ENCODE assay signal across 8 mouse cellular contexts in the genomic region with DNA sequence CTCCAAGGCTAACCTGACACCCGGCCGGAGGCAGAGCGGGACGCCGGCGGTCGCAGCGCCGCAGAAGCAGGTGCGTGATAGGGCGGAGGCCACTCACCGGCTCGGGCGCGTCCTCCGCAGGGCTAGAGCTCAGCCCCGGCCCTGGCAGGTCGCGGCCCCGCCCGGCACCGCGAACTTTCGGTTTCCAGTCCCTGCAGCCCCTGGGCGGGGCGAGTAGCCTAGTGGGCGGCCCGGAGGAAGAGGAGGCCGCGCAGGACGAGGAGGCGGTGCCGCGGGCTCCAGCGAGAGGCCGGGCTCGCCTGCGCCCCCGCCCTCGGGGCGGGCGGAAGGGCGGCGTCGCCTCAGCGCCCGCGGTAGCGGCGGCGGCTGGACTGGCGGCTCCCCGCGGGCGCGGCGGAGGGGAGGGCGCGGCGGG. TPM values are rescaled to one million over a fixed set of nuclear protein-coding genes. Genes with fewer than 3 reads are reported as not detected.
DNase-seq lines count a peak whose midpoint lies in the region; ATAC-seq and TF ChIP-seq lines count a peak whose summit lies in the region.

No protein-coding gene starts in this region.

- H3K27me3 ChIP-seq in ES-Bruce4 (ENCODE audit: control insufficient read depth, insufficient read depth, low read length, poor library complexity, severe bottlenecking), result no peaks in the 10 kb centered on the region
- H3K27me3 ChIP-seq in forebrain, embryonic 15.5 days, result no peaks in the 10 kb centered on the region
- H3K27me3 ChIP-seq in lung, postnatal 0 days (replicated peaks; ENCODE audit: insufficient read depth, low read length), result no peaks in the 10 kb centered on the region

- 0% methylated on average over 39 of the region's 60 CpGs for WGBS in forebrain, embryonic 15.5 days
- 0% methylated on average over 5 of the region's 60 CpGs for WGBS in lung, postnatal 0 days

- no peaks in the 10 kb centered on the region for H3K9me3 ChIP-seq in ES-Bruce4 (replicated peaks; ENCODE audit: control insufficient read depth, insufficient read depth, low read length, poor library complexity, severe bottlenecking)
- H3K9me3 ChIP-seq in forebrain, embryonic 15.5 days, result no peaks in the 10 kb centered on the region
- no peaks in the 10 kb centered on the region for H3K9me3 ChIP-seq in lung, postnatal 0 days (ENCODE audit: low read length)

- H3K4me2 ChIP-seq in forebrain, embryonic 15.5 days (replicated peaks), result peak overlapping the region; percentile 72
- H3K4me2 ChIP-seq in lung, postnatal 0 days (replicated peaks; ENCODE audit: low read depth, low read length), result peak overlapping the region; percentile 84

- peaks cover 7% of the 10 kb centered on the region for H3K4me1 ChIP-seq in ES-Bruce4 (ENCODE audit: control insufficient read depth, insufficient read depth, low read length)
- peaks cover 31% of the 10 kb centered on the region for H3K4me1 ChIP-seq in forebrain, embryonic 15.5 days
- H3K4me1 ChIP-seq in lung, postnatal 0 days (ENCODE audit: insufficient read depth, low read depth, low read length), result peaks cover 18% of the 10 kb centered on the region

- peaks cover 34% of the 10 kb centered on the region for H3K36me3 ChIP-seq in ES-Bruce4 (ENCODE audit: control insufficient read depth, insufficient read depth, low read length, poor library complexity, severe bottlenecking)
- H3K36me3 ChIP-seq in forebrain, embryonic 15.5 days, result peaks cover 38% of the 10 kb centered on the region
- peaks cover 14% of the 10 kb centered on the region for H3K36me3 ChIP-seq in lung, postnatal 0 days (ENCODE audit: insufficient read depth, low read length)

- peak; percentile 95 for DNase-seq in heart, postnatal 25 days (ENCODE audit: low spot score)
- peak; percentile 80 to 88 for DNase-seq in layer of hippocampus, adult 2 months (ENCODE audit: low spot score in 2 of 2)
- peak; percentile 99 for DNase-seq in lung, postnatal 0 days (ENCODE audit: low spot score)
- peak; percentile 76 for DNase-seq in ovary, postnatal 10 days (ENCODE audit: low spot score)
- peak; percentile 95 for DNase-seq in thymus, postnatal 0 days (ENCODE audit: low spot score)

- intact Hi-C loops in heart, postnatal 25 days (cut with DNase I), result loop anchor here (5.0 kb wide), 1 partner anchor 360 kb away; a partner anchor contains a TSS

- peak; percentile 81 for ATAC-seq in cerebellum, adult (ENCODE audit: insufficient number of reproducible peaks, low FRiP score, low TSS enrichment)
- ATAC-seq in forebrain, embryonic 15.5 days (replicated peaks), result peak; percentile 87
- peak; percentile 96 for ATAC-seq in lung, postnatal 0 days

- peak overlapping the region; percentile 98 for H3K4me3 ChIP-seq in ES-Bruce4 (ENCODE audit: low read depth, low read length)
- peak overlapping the region; percentile 90 for H3K4me3 ChIP-seq in forebrain, embryonic 15.5 days
- peak overlapping the region; percentile 99 for H3K4me3 ChIP-seq in layer of hippocampus, adult 2 months
- peak overlapping the region; percentile 83 for H3K4me3 ChIP-seq in lung, postnatal 0 days (ENCODE audit: low read depth, low read length)

- peak; percentile 34 for TF ChIP-seq POLR2A in ES-Bruce4 (IDR thresholded peaks at IDR 0.05; ENCODE audit: insufficient read depth, low read length)

- peak overlapping the region; percentile 93 for H3K9ac ChIP-seq in ES-Bruce4 (ENCODE audit: low read depth, poor library complexity, severe bottlenecking)
- peak overlapping the region; percentile 96 for H3K9ac ChIP-seq in forebrain, embryonic 15.5 days (replicated peaks)
- peak overlapping the region; percentile 86 for H3K9ac ChIP-seq in lung, postnatal 0 days (replicated peaks; ENCODE audit: low read depth)

- TF ChIP-seq EP300 in ES-Bruce4 (IDR thresholded peaks at IDR 0.05; ENCODE audit: insufficient read depth, low read depth, low read length), result 0 out of 2 replicates have a peak, but pooled peaks have one; percentile 10
- no peak for TF ChIP-seq EP300 in lung, postnatal 0 days (IDR thresholded peaks at IDR 0.05)

- no peak overlapping the region for H3K27ac ChIP-seq in ES-Bruce4 (ENCODE audit: insufficient read depth, low read length)
- H3K27ac ChIP-seq in forebrain, embryonic 15.5 days (replicated peaks), result peak overlapping the region; percentile 93
- H3K27ac ChIP-seq in layer of hippocampus, adult 2 months, result peak overlapping the region; percentile 96
- H3K27ac ChIP-seq in lung, postnatal 0 days (ENCODE audit: low read length), result peak overlapping the region; percentile 94

- TF ChIP-seq CTCF in ES-Bruce4 (IDR thresholded peaks at IDR 0.05; ENCODE audit: low read depth, low read length), result no peak
- no peak for TF ChIP-seq CTCF in layer of hippocampus, adult 2 months (conservative IDR thresholded peaks at IDR 0.05)
- TF ChIP-seq CTCF in lung, postnatal 0 days (IDR thresholded peaks at IDR 0.05), result no peak

RNA-seq across cellular contexts. Expression of a gene that starts 0.3 kb away (rescaled TPM):
- polyA plus RNA-seq in ES-Bruce4 (2011; ENCODE audit: insufficient read depth, insufficient read length, low read depth, missing spikeins), result 11.4 and 12.1 TPM in 2 replicates
- polyA plus RNA-seq in forebrain, embryonic 15.5 days (2015; fragmentation: Nextera tagmentation; extraction: Ambion mirVana), result 7.2 and 7.3 TPM in 2 replicates
- 10 to 100 TPM; 31.6 to 36.3 TPM for total RNA-seq in heart, postnatal 25 days (2021)
- total RNA-seq in layer of hippocampus, adult 2 months (2021), result 10 to 100 TPM; 38.5 to 45.6 TPM
- polyA plus RNA-seq in lung, postnatal 0 days (2015; fragmentation: Nextera tagmentation; extraction: Ambion mirVana), result 9.8 and 9.9 TPM in 2 replicates
- polyA plus RNA-seq in thymus, postnatal 0 days (2015; fragmentation: Nextera tagmentation; extraction: Ambion mirVana), result 10.5 TPM in 2 replicates

RNA-seq across cellular contexts. Expression of a gene that starts 47.5 kb away (rescaled TPM):
- polyA plus RNA-seq in ES-Bruce4 (2011; ENCODE audit: insufficient read depth, insufficient read length, low read depth, missing spikeins), result 72.1 and 75.7 TPM in 2 replicates
- polyA plus RNA-seq in forebrain, embryonic 15.5 days (2015; fragmentation: Nextera tagmentation; extraction: Ambion mirVana), result 41.3 and 42.8 TPM in 2 replicates
- 10 to 100 TPM; 10.0 to 11.3 TPM for total RNA-seq in heart, postnatal 25 days (2021)
- 10 to 100 TPM; 32.8 to 37.5 TPM for total RNA-seq in layer of hippocampus, adult 2 months (2021)
- polyA plus RNA-seq in lung, postnatal 0 days (2015; fragmentation: Nextera tagmentation; extraction: Ambion mirVana), result 21.8 and 21.9 TPM in 2 replicates
- polyA plus RNA-seq in thymus, postnatal 0 days (2015; fragmentation: Nextera tagmentation; extraction: Ambion mirVana), result 51.6 and 56.4 TPM in 2 replicates
